Mouse (Mus musculus) stomach, postnatal 0 days (tissue): ENCODE data around the gene Ovol1.

Experiments used
- CTCF ChIP-seq: IDR thresholded peaks from 2 replicates; pipeline ENCODE4 v1.5.1; 2016; ENCODE audit warnings: antibody characterized with exemption, low read depth, mild to moderate bottlenecking, moderate library complexity
- EP300 ChIP-seq: optimal IDR thresholded peaks from 2 replicates; pipeline ENCODE3; 2016; ENCODE audit warnings: antibody characterized with exemption

DNA sequence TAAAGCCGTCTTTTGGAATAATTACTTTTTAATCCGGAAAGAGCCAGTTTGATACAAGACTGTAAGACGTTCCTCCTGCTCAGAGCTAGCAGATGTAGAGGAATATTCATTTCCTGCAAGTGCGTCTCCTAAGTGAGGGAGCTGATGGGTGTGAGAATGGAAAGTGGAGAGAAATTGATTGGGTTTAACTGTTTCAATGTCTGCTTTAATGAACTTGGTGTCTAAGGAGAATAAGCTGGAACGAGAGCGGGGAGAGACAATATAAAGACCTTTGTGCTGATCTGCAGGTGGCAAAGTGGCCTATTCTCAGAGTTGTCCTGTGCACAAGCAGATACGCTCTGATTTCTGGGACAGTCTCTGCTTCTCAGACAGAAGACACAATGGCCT, 30.3 kb downstream of the Ovol1 start:
- TF ChIP-seq CTCF (no peak), EP300 (no peak)
